Mouse (Mus musculus): Measurements from ENCODE around the gene Xlr3c. TPM values are rescaled to one million over a fixed set of nuclear protein-coding genes. Genes with fewer than 3 reads are reported as not detected.
"Not testable (repeated sequence)": the region's sequence is repeated elsewhere in the genome, so short reads cannot be mapped to it uniquely, and the experiment has no call there.

The Xlr3c gene
- total and polyA plus RNA-seq, 2 experiments from 2014 or later, result 0.11 TPM; not detected in 1

GRCm38 (mm10) chrX:73228606-73229214 is 36.5 kb downstream of the Xlr3c start:
- peak overlapping the region; percentile 59 for H3K4me2 ChIP-seq (ENCODE audit: low read depth)
- no peaks in the 10 kb centered on the region for H3K36me3 ChIP-seq (ENCODE audit: insufficient read depth)
- peak; percentile 68 for ATAC-seq
- peak overlapping the region; percentile 84 for H3K27ac ChIP-seq (ENCODE audit: low read depth, low read length)
- peak; percentile 36 for TF ChIP-seq CTCF (IDR thresholded peaks at IDR 0.05; ENCODE audit: low read depth)
- no peaks in the 10 kb centered on the region for H3K9me3 ChIP-seq (ENCODE audit: low read length)
- no peaks in the 10 kb centered on the region for H3K4me1 ChIP-seq (ENCODE audit: insufficient read depth)
- no peaks in the 10 kb centered on the region for H3K27me3 ChIP-seq (ENCODE audit: insufficient read depth, low read length)
- peak; percentile 70 for DNase-seq
- 38% methylated on average over 45 of the region's 51 CpGs for WGBS
- H3K9ac ChIP-seq, result peak overlapping the region; percentile 68
- peak overlapping the region; percentile 59 for H3K4me3 ChIP-seq (ENCODE audit: low read depth, low read length)

DNA sequence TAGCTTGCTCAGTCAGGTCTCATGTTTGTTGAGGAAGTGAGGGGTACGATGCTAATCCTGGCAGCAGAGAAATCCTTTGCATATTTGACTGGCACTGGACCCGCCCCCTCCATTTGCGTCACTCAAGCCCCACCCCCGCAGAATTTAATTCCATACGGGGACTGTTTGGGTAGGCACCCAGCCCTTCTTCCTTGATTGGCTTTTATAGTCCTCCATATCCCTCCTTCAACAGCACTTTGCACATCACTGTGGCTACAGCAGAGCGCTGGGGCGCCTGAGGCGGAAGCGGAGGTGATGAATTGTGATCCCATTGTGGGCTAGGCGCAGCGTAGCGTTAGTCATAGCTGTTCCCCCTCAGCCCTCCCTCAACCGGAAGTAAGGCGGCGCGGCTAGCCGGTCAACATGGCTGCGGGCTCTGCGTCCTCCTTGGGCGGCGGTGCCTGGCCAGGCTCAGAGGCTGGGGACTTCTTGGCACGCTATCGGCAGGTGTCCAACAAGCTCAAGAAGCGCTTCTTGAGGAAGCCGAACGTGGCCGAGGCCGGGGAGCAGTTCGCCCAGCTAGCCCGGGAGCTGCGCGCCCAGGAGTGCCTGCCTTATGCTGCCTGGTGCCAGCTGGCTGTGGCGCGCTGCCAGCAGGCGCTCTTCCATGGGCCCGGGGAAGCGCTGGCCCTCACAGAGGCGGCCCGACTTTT is 37.1 kb downstream of the Xlr3c start, which contains the start of gene F8a:
Gene F8a, plus strand, starts transcription at position 378 of the 692 bp plus-strand sequence.
- Histone ChIP-seq H3K9me3 (ENCODE audit: low read length) (no peaks in the 10 kb centered on the region), H3K4me2 (ENCODE audit: low read depth) (peak within 1 kb of the TSS; percentile 59), H3K9ac (peak within 1 kb of the TSS; percentile 68), H3K27me3 (ENCODE audit: insufficient read depth, low read length) (no peaks in the 10 kb centered on the region), H3K4me3 (ENCODE audit: low read depth, low read length) (peak within 1 kb of the TSS; percentile 59), H3K4me1 (ENCODE audit: insufficient read depth) (no peaks in the 10 kb centered on the region), H3K36me3 (ENCODE audit: insufficient read depth) (no peaks in the 10 kb centered on the region), H3K27ac (ENCODE audit: low read depth, low read length) (peak within 1 kb of the TSS; percentile 84)
- 26% methylated on average over 35 of the region's 39 CpGs for WGBS
- no peak for TF ChIP-seq CTCF (IDR thresholded peaks at IDR 0.05; ENCODE audit: low read depth)
- DNase-seq, result peak; percentile 89
- peak; percentile 97 for ATAC-seq

- Histone ChIP-seq H3K9me3 (ENCODE audit: low read length) (no peaks in the 10 kb centered on the region), H3K4me2 (ENCODE audit: low read depth) (no peak overlapping the region), H3K27me3 (ENCODE audit: insufficient read depth, low read length) (no peaks in the 10 kb centered on the region), H3K27ac (ENCODE audit: low read depth, low read length) (no peak overlapping the region), H3K4me3 (ENCODE audit: low read depth, low read length) (no peak overlapping the region), H3K4me1 (ENCODE audit: insufficient read depth) (no peaks in the 10 kb centered on the region), H3K9ac (no peak overlapping the region), H3K36me3 (ENCODE audit: insufficient read depth) (no peaks in the 10 kb centered on the region)
- TF ChIP-seq CTCF (IDR thresholded peaks at IDR 0.05; ENCODE audit: low read depth), result no peak
- WGBS, result 50% methylated on average over 1 of the region's 1 CpGs
- ATAC-seq (no peak), DNase-seq (no peak)
Measured at GRCm38 (mm10) chrX:73225365-73225764, 39.8 kb downstream of the Xlr3c start.

DNA sequence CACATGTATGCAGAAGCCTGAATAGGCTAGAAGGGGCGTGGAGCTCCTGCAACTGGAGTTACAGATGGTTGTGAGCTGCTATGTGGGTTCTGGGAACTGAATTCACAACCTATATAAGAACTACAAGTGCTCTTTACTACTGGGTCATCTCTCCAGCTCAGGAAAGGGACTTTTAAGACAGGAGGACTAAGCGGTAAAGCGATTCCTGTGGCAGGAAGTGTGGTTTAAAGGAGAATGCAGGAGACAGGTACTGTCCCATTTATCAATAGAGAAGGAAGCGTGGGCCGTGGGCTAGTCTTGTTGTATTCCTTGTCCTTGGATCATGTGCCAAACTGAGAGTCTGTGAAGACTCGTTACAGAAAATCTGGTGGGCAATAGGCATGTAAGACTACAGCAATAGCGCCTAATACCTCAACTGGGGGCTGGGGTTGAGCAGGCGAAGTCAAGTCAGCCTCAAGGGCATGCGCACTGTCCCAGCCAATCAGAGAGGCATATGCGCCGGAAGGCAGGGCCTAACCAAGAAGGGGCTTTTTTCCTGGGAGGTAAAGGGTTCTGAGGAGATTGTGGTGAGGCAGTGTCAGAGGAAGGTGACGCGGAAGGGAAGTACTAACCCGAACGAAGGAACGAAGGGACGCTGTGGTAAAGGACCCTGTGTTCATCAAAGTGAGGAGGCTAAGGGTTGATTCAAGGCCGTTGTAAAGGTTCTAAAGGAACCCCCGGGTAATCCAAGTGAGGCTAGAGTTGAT is 51.2 kb downstream of the Xlr3c start, which contains the start of gene Xlr4b:
Gene Xlr4b, plus strand, starts transcription at position 515 of the 746 bp plus-strand sequence.
- not testable (repeated sequence) for H3K4me1 ChIP-seq (ENCODE audit: insufficient read depth); H3K36me3 ChIP-seq (ENCODE audit: insufficient read depth); H3K9me3 ChIP-seq (ENCODE audit: low read length); H3K27ac ChIP-seq (ENCODE audit: low read depth, low read length); H3K9ac ChIP-seq; DNase-seq; H3K4me3 ChIP-seq (ENCODE audit: low read depth, low read length); ATAC-seq; H3K4me2 ChIP-seq (ENCODE audit: low read depth); H3K27me3 ChIP-seq (ENCODE audit: insufficient read depth, low read length)
- whole genome bisulfite sequencing, result 80% methylated on average over 11 of the region's 19 CpGs

Other genes with a start within 250 kb of the Xlr3c start
- 0.08 and 0.67 TPM in 2 replicates for gene Pnma5, start 228.3 kb downstream of the Xlr3c start, total RNA-seq (2014; rRNA removed)
- 0.14 and 0.22 TPM in 2 replicates for gene Pnma5, start 228.3 kb downstream of the Xlr3c start, polyA plus RNA-seq (2015; fragmentation: Nextera tagmentation; extraction: Ambion mirVana)
- gene Pnma3, start 200.6 kb downstream of the Xlr3c start, total RNA-seq (2014; rRNA removed), result 15.0 and 19.8 TPM in 2 replicates
- gene Pnma3, start 200.6 kb downstream of the Xlr3c start, polyA plus RNA-seq (2015; fragmentation: Nextera tagmentation; extraction: Ambion mirVana), result 2.4 and 3.4 TPM in 2 replicates
- not detected in 2 replicates for gene Xlr4a, start 182.9 kb downstream of the Xlr3c start, total RNA-seq (2014; rRNA removed)
- gene Xlr4a, start 182.9 kb downstream of the Xlr3c start, polyA plus RNA-seq (2015; fragmentation: Nextera tagmentation; extraction: Ambion mirVana), result 0.54 TPM in 1 of 2 replicates, not detected in the other
- gene Xlr3a, start 168.3 kb downstream of the Xlr3c start, total RNA-seq (2014; rRNA removed), result 2.3 and 2.7 TPM in 2 replicates
- gene Xlr3a, start 168.3 kb downstream of the Xlr3c start, polyA plus RNA-seq (2015; fragmentation: Nextera tagmentation; extraction: Ambion mirVana), result 1.7 and 1.9 TPM in 2 replicates
- gene Gm14685, start 148.3 kb downstream of the Xlr3c start, total RNA-seq (2014; rRNA removed), result 0.77 and 2.0 TPM in 2 replicates
- gene Gm14685, start 148.3 kb downstream of the Xlr3c start, polyA plus RNA-seq (2015; fragmentation: Nextera tagmentation; extraction: Ambion mirVana), result 0.73 and 0.77 TPM in 2 replicates
- gene Xlr5b, start 116.6 kb downstream of the Xlr3c start, total RNA-seq (2014; rRNA removed), result not detected in 2 replicates
- gene Xlr5b, start 116.6 kb downstream of the Xlr3c start, polyA plus RNA-seq (2015; fragmentation: Nextera tagmentation; extraction: Ambion mirVana), result not detected in 2 replicates
- 0.95 and 1.3 TPM in 2 replicates for gene DXBay18, start 115.9 kb downstream of the Xlr3c start, total RNA-seq (2014; rRNA removed)
- gene DXBay18, start 115.9 kb downstream of the Xlr3c start, polyA plus RNA-seq (2015; fragmentation: Nextera tagmentation; extraction: Ambion mirVana), result 0.30 and 0.99 TPM in 2 replicates
- gene Spin2d, start 88.4 kb downstream of the Xlr3c start, total RNA-seq (2014; rRNA removed), result not detected in 2 replicates
- gene Spin2d, start 88.4 kb downstream of the Xlr3c start, polyA plus RNA-seq (2015; fragmentation: Nextera tagmentation; extraction: Ambion mirVana), result not detected in 2 replicates
- gene Xlr3b, start 73.2 kb downstream of the Xlr3c start, total RNA-seq (2014; rRNA removed), result 4.9 and 5.3 TPM in 2 replicates
- 5.1 and 10.8 TPM in 2 replicates for gene Xlr3b, start 73.2 kb downstream of the Xlr3c start, polyA plus RNA-seq (2015; fragmentation: Nextera tagmentation; extraction: Ambion mirVana)
- gene Xlr4b, start 51.1 kb downstream of the Xlr3c start, total RNA-seq (2014; rRNA removed), result 0.31 TPM in 1 of 2 replicates, not detected in the other
- 0.17 and 0.79 TPM in 2 replicates for gene Xlr4b, start 51.1 kb downstream of the Xlr3c start, polyA plus RNA-seq (2015; fragmentation: Nextera tagmentation; extraction: Ambion mirVana)
- gene F8a, start 37.1 kb downstream of the Xlr3c start, total RNA-seq (2014; rRNA removed), result 20.5 and 23.7 TPM in 2 replicates
- gene F8a, start 37.1 kb downstream of the Xlr3c start, polyA plus RNA-seq (2015; fragmentation: Nextera tagmentation; extraction: Ambion mirVana), result 33.0 and 34.3 TPM in 2 replicates
- not detected in 2 replicates for gene Xlr4c, start 22.3 kb downstream of the Xlr3c start, total RNA-seq (2014; rRNA removed)
- gene Xlr4c, start 22.3 kb downstream of the Xlr3c start, polyA plus RNA-seq (2015; fragmentation: Nextera tagmentation; extraction: Ambion mirVana), result 0.35 TPM in 1 of 2 replicates, not detected in the other
- not detected in 2 replicates for gene Xlr5a, start 27.6 kb upstream of the Xlr3c start, total RNA-seq (2014; rRNA removed)
- not detected in 2 replicates for gene Xlr5a, start 27.6 kb upstream of the Xlr3c start, polyA plus RNA-seq (2015; fragmentation: Nextera tagmentation; extraction: Ambion mirVana)
- not detected in 2 replicates for gene Xlr5c, start 27.6 kb upstream of the Xlr3c start, total RNA-seq (2014; rRNA removed)
- not detected in 2 replicates for gene Xlr5c, start 27.6 kb upstream of the Xlr3c start, polyA plus RNA-seq (2015; fragmentation: Nextera tagmentation; extraction: Ambion mirVana)
- gene Gm45015, start 71.5 kb upstream of the Xlr3c start, total RNA-seq (2014; rRNA removed), result not detected in 2 replicates
- gene Gm45015, start 71.5 kb upstream of the Xlr3c start, polyA plus RNA-seq (2015; fragmentation: Nextera tagmentation; extraction: Ambion mirVana), result not detected in 2 replicates
- 24.6 and 32.3 TPM in 2 replicates for gene Zfp275, start 77.2 kb upstream of the Xlr3c start, total RNA-seq (2014; rRNA removed)
- 3.7 and 5.2 TPM in 2 replicates for gene Zfp275, start 77.2 kb upstream of the Xlr3c start, polyA plus RNA-seq (2015; fragmentation: Nextera tagmentation; extraction: Ambion mirVana)
- gene Gm18336, start 133.3 kb upstream of the Xlr3c start, total RNA-seq (2014; rRNA removed), result 0.19 TPM in 1 of 2 replicates, not detected in the other
- gene Gm18336, start 133.3 kb upstream of the Xlr3c start, polyA plus RNA-seq (2015; fragmentation: Nextera tagmentation; extraction: Ambion mirVana), result 0.07 TPM in 1 of 2 replicates, not detected in the other
- 2.3 and 4.0 TPM in 2 replicates for gene Zfp92, start 145.7 kb upstream of the Xlr3c start, total RNA-seq (2014; rRNA removed)
- gene Zfp92, start 145.7 kb upstream of the Xlr3c start, polyA plus RNA-seq (2015; fragmentation: Nextera tagmentation; extraction: Ambion mirVana), result 0.54 and 0.80 TPM in 2 replicates
- gene Trex2, start 170.0 kb upstream of the Xlr3c start, total RNA-seq (2014; rRNA removed), result not detected in 2 replicates
- not detected in 2 replicates for gene Trex2, start 170.0 kb upstream of the Xlr3c start, polyA plus RNA-seq (2015; fragmentation: Nextera tagmentation; extraction: Ambion mirVana)
- gene Haus7, start 193.7 kb upstream of the Xlr3c start, total RNA-seq (2014; rRNA removed), result 25.3 and 33.2 TPM in 2 replicates
- gene Haus7, start 193.7 kb upstream of the Xlr3c start, polyA plus RNA-seq (2015; fragmentation: Nextera tagmentation; extraction: Ambion mirVana), result 50.3 and 60.8 TPM in 2 replicates
- 24.8 and 39.7 TPM in 2 replicates for gene Bgn, start 218.2 kb upstream of the Xlr3c start, total RNA-seq (2014; rRNA removed)
- gene Bgn, start 218.2 kb upstream of the Xlr3c start, polyA plus RNA-seq (2015; fragmentation: Nextera tagmentation; extraction: Ambion mirVana), result 17.7 and 18.3 TPM in 2 replicates
- gene Atp2b3, start 237.7 kb upstream of the Xlr3c start, total RNA-seq (2014; rRNA removed), result 21.4 and 26.0 TPM in 2 replicates
- 3.9 and 5.5 TPM in 2 replicates for gene Atp2b3, start 237.7 kb upstream of the Xlr3c start, polyA plus RNA-seq (2015; fragmentation: Nextera tagmentation; extraction: Ambion mirVana)